Mouse (Mus musculus) adipocyte (in vitro differentiated cells): ENCODE results near the gene Mbd6.
"Not testable (repeated sequence)": the region's sequence is repeated elsewhere in the genome, so short reads cannot be mapped to it uniquely, and the experiment has no call there.

Source experiments
- DNase-seq: peaks from one replicate; pipeline ENCODE4 v3.0.0-alpha.2; 2016; ENCODE audit warnings: low spot score

Gene Mbd6

DNA sequence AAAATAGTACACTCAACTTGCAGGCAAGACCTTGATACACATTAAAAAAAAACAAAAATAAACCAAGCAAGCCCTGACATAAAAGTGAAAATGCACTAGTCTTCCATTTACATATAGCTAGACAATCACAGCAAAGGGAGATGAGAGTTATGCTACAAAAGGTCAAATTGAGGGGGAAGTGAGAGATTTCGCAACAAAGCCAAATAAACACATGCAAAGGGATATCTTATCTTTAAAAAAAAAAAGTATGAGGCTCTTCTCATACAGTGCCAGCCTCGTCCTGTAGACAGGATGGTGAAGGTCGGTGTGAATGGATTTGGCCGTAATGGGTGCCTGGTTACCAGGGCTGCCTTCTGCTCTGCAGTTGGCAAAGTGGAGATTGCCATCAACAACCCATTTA is 24.0 kb upstream of the Mbd6 start:
- DNase-seq = no peak

DNA sequence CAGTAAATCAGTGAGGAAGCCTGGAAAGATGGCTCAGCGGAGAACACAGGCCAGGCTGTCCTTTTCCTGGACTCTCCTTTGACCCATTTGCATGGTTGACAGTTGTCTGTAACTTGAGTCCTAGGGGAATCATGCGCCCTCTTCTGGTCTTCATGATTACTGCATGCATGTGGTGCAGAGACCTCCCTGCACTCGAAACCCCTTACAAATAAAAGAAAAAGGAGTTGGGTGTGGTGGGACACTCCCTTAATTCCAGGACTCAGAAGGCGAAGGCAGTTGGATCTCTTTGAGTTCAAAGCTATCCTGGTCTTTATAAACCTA is 23.5 kb upstream of the Mbd6 start:
- DNase-seq = peak; percentile 92

DNA sequence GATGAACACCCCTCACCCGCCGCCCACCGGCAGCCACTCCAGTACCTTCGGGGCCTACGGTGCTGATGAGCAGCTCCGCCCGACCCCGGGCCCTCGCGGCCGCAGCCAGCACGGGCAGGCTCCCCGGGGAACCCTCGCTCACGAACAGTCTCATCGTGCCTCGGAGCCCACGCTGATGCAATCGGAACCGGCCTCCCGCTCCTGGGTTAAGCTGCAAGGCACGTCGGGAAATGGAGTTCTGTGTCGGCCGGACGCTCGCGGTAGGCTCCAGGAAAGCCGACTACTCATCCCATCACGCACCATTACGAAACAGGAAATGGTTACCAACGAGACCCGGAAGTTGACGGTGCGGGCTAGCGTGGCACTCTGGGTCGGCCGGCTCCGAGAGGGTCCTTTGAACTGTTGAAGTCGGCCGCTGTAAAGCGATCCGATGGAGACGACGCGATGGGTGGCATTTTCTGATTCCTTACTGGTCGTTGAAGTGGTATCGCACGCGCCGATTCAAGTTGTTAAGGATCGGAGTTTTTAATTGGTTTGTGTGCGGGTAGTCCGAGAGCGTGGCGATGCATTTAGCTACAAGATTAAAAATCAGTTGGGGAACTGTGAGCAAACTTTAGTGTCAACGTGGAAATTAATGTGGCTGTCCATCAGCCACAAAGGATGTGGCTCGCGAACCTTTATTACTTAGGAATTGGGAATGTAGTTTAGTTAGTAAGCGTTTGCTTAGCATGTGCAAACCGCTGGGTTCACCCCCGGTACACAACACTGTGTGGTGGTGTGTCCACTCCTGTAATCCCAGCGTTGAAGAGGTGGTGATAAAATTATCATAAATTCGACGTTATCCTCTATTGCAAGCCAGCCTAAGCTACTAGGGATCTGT is 22.9 kb upstream of the Mbd6 start, which contains the start of gene Mars:
Gene Mars (minus strand): TSS at position 311 of the 880 bp plus-strand sequence.
- DNase-seq = peak; percentile 98

DNA sequence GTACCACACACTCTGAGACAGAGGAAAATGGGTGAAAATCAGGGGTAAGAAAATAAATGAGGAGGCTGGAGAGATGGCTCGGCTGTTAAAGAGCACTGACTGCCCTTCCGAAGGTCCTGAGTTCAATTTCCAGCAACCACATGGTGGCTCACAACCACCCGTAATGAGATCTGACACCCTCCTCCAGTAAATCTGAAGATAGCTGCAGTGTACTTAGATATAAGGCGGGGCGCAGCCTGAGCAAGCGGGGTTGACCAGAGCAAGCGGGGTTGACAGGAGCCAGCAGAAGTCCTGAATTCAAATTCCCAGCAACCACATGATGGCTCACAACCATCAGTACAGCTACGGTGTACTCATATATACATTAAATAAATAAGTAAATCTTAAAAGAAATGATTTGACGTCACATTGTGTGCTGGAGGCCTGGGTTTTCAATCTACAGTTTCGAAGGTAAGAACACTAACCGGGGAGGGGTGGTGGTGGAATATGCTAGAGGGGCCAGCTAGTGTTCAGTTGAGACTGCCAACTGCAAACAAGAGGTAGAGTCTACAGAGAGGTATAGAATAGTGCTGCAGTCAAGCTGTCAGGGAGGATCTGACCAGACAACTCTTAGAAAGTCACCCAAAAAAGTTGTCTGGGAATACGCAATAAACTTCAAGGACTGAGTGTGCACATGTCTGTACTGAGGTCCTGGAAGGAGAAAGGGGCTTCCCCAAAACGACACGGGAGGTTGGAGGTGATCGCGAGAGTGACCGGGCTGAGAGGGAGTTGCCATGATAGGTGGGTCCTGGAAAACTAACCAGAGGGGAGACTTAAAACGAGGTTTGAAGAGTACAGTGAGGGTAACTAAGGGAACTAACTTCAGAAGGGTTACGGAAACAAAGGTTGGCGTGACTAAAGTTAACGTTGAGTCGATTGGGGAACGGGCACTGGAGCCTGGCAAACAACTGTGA is 22.0 kb upstream of the Mbd6 start:
- peak; percentile 74 for DNase-seq

DNA sequence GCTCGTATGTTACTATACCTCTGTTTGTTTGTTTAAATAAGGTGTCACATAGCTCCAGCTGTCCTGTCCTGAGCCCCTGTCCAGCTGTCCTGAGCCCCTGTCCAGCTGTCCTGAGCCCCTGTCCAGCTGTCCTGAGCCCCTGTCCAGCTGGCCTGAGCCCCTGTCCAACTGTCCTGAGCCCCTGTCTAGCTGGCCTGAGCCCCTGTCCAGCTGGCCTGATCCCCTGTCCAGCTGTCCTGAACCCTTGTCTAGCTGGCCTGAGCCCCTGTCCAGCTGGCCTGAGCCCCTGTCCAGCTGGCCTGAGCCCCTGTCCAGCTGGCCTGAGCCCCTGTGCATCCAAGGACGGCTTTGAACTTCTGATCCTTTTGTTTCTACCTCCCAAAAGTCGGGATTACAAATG is 20.3 kb upstream of the Mbd6 start:
- DNase-seq = not testable (repeated sequence)

DNA sequence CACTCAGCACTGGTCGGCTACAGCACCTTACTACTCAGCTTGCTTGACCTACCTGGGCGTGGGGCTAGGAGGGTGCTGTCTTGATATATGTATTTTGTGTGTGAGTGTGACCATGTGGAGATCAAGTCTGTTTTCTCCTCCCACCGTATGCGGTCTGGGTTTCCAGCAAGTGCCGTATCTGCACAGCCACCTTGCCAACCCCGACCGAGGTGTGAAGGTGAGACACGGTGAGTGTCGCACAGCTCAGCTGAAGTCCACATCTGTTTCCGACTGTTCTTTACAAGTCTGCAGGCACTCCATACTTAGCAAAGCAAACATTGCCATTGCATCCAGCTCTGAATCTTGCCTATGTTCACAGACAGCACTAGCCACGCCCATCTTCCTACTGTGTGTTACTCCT is 14.3 kb upstream of the Mbd6 start:
- DNase-seq = no peak

DNA sequence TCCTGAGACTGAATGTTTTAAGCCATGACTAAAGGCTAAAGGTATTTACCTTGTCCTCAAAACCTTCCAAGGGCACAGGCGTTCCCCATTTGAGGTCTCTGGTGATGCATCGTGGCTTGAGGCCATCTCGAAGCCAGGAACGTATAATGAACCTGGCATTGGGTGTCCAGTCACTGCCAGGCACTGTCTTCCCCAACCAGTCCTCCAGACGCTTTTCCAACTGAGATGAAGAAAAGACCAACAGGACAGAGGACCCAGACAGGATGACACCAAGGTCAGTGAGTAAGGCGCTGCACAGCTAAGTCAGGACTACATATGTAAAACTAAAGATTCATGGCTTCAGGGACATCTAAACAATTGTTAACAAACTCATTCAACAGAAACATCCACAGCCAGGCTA is 11.5 kb upstream of the Mbd6 start:
- no peak for DNase-seq

DNA sequence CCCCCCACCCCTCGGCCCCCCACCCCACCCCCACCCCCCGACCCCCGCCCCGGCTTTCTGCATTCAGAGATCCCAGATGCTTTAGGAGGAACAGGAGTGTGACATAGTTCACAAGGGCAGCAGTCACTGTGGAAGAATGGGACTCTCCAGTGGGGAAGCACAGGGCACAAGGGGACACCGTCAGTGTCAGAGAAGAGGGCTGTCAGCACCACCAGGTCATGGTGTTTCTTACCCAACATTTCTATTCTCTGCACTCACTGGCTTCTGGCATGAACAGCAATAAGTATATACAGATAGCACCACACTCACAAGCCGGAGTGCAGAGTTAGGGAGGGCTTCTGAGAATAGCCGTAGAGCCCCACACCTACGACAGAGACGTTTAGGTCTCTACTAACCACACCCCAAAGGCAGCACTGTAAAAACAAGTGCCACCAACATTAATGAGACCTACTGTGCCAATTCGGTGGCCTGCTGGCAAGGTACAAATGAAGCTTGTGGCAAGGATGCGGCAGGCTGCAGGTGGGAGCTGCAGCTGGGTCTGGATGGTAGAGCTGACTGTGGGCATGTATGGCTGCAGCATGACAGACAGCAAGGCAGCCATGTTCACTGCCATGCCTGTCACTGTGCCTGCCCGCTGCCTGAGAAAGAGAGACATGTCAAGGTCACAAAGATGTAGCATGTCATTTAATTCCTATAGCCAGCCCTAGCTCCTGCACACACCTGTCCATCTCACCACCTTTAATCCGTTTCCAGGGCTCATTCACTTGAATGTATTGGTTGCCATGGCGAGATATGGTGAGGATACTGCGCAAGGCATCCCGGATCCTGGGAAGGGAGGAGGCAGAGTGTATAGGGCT is 8.4 kb upstream of the Mbd6 start:
- DNase-seq = peak; percentile 41

DNA sequence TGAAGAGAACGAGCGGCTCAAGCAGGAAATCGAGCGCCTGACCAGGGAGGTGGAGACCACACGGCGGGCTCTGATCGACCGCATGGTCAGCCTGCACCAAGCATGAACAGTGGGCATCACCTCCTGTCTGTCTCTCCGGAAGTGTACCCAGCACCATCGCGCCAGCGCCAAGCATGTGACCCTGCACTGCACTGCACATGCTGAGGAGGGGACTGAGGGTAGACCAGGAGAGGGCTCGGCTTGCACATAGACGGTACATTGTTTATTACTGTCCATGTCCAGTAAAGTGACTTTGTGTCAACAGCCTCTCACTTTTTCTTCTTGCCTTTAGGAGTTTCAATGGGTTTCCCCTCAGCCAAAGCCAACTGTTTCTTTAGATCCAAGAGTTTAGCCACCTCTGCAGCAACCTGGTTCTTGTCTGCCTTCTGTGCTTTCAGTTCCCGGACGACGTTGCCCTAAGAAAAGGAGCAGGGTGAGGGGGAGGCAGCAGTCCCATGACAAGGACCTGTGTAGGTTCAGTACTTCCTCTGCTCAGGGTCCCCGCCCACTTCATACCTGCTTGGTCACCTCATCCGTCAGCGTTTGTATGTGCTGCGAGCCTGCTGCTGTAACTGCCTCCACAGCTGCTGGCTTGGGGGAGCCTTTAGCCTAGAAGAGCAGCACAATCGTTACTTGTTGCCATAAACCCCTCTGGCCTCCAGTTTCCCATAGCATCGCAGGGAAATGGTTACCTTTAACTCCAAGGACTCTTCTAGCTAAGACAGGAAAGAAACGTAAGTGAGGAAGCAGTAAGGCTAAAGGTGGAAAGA is 7.4 kb upstream of the Mbd6 start:
- DNase-seq = no peak

DNA sequence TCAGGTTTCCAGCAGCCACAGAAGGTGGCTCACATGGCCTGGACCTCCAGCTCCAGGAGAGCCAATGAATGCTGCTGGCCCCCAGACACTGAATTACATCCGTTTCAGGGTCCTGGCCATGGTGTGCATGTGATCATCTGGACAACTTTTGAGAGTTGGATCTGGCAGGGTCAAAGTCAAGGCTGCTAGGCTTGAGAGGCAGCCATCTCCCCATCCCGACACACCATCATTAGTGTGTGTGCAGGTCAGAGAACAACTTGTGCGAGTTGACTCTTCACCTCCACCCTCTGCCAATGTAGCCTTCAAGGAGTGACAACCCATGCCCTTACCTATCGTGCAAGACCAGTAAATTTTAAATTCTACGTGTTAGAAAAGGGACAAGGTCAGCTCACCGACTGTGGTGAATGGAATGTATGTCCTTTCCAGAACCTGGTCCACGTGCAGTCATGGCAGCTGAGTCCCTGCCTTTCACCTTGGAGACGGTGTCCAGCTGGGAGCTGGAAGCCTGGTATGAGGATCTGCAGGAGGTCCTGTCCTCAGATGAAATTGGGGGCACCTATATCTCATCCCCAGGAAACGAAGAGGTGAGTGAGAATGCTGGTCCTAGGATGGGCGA is 6.2 kb upstream of the Mbd6 start:
- no peak for DNase-seq

DNA sequence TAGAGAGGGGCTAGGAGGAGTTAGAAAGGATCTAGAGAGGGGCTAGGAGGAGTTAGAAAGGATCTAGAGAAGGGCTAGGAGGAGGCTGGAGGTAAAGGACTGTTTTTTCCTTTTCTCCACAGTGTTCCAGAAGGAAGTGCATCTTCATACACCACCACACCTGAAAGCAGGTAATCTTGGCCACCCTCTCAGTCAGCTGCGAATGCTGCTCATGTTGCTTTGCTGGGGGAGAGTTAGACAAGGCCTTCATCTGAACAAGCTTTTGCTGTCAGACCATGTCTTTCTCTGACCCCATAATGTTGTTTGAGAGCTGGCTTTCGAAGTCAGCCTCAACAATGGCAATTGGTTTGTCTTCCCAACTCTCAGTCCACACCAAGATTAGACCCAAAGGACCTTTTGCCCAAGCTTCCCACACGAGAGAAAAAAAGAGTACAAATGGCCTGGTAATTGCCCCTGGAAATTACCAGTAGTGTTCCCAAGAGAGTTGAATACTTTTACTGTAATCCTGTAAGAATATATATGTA is 4.8 kb upstream of the Mbd6 start:
- no peak for DNase-seq

DNA sequence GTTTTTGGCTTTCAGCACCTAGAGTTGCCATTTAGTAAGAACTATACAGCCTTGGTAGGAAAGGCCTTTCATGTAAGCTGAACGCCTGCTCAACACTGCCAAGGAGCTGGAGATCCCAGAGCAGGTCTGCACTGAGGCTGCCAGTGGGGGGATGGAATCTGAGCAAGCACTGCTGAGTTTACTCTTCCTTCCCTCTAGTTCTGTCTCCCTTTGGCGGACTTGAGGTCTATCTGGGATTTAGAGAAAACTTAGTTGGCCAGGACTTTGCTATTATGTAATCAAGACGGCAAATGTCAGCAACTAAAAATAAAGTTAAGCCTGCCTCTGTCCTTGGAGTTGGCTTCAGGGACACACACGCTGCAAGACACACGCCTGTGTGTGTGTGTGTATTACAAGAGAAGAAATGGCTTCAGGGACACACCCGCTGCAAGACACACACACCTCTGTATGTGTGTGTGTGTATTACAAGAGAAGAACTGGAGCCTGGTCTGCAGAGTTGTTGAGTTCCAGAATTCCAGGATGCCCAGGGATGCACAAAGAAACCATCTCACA is 4.2 kb upstream of the Mbd6 start:
- peak; percentile 88 for DNase-seq

DNA sequence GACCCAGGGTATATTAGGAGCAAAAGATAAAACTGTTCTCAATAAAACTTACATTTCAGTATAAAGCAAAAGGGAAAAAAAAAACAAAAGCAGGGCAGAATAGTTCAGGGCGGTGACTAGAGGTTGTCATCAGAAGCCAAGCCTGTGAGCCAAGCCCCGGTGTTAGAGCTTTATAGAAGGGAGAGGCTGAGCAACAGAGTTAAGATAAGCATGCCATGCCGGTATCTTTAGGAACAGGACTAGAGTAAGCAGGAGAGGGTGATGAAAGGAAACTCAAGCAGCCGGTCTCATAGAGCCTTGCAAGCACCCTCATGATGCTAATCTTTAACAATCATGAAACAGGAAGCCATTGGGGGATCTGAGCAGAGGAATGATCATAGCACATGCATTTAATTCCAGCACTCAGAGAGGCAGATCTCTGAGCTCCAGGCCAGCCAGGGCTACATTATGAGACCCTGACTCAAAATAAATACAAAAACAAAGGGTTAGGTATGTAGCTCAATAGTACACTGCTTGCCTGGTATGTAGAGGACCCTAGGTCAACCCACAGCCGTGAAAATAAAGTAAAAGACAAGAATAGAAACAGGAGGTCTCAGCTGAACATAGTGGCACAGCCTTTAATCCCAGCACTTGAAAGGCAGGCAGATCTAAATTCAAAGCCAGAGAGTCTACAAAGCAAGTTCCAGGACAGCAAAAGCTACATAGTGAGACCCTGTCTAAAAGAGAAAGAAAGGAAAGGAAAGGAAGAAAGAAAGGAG is 3.2 kb upstream of the Mbd6 start:
- peak; percentile 28 for DNase-seq

DNA sequence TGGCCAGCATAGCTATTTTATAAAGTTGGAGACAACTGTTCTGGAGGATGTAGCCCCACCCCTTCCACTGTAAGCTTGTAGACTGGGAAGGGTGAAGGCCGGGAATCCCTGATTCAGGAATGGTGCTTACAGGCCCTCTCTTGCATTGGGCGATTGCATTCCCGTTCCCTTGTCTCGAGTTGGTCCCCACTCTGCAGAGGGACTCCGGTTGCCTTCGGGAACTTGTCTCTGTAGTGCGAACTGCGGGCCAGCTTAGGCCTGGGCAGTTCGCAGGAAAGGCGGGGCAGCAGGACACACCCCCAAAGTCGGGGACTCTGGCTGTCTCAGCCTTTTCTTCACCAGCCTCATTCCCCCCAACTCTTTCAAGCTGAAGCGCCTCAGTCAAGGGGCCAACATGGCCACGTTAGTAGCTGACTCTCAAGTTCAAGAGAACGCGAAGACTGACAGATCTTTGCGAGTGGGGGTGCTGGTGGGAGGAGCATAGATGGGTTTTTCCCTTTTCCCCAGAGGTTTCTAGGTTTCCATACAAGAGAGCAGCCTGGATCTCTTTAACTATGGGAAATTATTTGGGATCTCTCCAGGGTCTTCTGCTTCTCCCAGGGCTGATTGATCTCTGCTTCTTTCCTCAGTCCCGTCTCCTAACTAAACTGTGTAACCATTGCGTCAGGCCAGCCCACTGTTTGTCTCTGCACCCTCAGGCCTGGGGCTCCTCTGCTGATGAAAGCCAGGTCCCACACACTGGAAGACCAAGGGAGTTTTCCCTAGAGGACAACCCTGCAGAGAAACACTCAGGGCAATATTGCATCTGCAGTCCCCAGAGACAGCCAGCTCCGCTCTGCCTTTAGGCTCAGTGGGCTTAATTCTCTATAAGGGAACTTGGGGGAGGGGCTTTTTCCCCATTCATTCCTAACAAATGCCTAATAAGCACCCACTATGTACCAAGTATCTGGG is 2.4 kb upstream of the Mbd6 start:
- DNase-seq = peak; percentile 75

DNA sequence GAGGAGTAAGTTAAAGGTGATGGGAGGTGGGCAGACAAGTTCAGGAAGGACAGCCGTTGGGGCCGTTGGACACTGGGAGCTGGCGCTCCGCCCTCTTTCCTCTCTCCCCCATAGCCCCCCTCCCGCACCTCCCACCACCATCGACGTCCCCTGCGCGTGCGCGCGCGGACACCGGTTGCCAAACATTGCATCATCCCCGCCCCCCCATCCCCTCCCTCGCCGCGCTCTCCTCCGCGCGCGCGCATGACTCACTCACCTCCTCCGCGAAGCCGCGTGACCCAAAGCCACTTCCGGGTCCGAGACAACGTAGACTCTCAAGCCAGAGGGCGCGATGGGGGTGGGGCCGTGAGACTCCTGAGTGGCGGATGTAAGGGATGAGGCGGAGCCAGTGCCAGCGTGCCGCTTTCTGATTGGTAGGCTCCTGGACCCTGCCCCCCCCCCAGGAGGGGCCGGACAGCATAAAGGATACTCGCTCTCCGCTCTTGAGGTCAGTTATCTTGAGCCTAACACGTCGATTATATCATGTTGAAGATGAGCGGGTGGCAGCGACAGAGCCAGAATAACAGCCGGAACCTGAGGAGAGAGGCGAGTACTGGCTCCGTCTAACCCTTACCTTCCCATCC is 1.6 kb upstream of the Mbd6 start:
- peak; percentile 100 for DNase-seq

DNA sequence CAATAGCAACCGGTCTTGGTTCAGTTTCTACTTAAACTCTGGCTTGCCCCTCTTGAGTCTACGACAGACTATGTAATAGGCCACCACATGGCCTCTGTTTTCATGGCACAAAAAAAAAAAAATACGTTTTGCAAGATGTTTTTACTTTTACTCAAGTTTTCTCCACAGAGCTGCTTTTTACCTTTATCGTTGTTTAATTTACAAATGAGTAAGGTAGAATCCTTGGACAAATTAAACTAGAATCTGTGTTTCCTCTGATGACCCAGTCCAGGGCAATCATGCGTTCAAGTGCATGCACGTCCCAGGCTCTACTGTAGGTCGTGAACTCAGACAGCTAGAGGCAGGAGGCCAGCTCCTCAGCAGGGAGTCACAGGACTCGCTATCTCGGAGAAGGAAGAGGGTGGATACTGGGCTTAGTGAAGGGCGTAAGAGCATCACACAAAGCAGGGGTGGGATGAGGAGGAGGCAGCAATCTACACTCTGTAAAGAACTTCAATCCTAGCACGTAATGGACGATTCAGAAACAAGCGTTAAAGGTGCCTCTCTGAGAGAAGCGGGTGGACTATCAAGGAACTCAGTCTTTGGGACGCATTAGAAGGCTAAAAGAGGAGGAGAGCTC is 864 bp upstream of the Mbd6 start:
- DNase-seq = peak; percentile 90

DNA sequence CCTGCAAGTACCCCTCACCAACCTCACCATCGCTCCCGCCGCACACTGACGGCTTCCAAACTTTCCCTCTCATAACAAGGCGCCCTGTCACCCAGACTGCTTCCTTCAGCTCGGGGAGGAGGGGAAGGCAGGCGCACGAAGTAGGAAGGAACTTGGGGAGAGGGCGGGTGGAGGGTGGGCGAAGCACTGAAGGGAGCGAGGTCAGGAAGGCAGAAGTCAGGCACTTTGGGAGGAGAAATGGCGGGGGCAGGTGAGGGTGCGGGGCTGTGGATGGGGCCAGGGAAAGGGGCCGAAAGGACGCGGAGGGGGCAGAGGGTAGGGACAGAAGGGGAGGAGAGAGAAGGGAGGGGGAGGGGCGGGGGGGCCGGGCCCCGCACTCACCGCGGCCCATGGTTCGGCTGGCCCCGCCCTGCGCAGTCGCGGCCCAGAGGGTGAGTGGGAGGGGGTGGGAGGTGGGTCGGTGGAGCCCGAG is 454 bp downstream of the Mbd6 start:
- DNase-seq = peak; percentile 89
